Mouse (Mus musculus): ENCODE data around the gene Isy1. TPM values are rescaled to one million over a fixed set of nuclear protein-coding genes. Genes with fewer than 3 reads are reported as not detected.

The Isy1 gene
- polyA plus RNA-seq, 1 experiment: 36.4 TPM

GRCm38 (mm10) chr6:87808521-87808920, 30.1 kb downstream of the Isy1 start:
- WGBS: 55% methylated on average over 3 of the region's 3 CpGs
- no peaks in the 10 kb centered on the region for H3K27me3 ChIP-seq (ENCODE audit: control insufficient read depth, insufficient read depth, low read length)
- no peak overlapping the region for H3K27ac ChIP-seq (ENCODE audit: insufficient read depth, low read length)
- no peak for DNase-seq
- H3K4me1 ChIP-seq (ENCODE audit: control insufficient read depth, insufficient read depth, low read length): peaks cover 14% of the 10 kb centered on the region
- no peak overlapping the region for H3K4me3 ChIP-seq (replicated peaks; ENCODE audit: insufficient read depth, low read depth, low read length)
- no peak for TF ChIP-seq POLR2A (IDR thresholded peaks at IDR 0.05; ENCODE audit: borderline replicate concordance, insufficient read depth, low read length)
- no peak for TF ChIP-seq CTCF (IDR thresholded peaks at IDR 0.05; ENCODE audit: borderline replicate concordance, insufficient read depth, low read depth, low read length)

DNA sequence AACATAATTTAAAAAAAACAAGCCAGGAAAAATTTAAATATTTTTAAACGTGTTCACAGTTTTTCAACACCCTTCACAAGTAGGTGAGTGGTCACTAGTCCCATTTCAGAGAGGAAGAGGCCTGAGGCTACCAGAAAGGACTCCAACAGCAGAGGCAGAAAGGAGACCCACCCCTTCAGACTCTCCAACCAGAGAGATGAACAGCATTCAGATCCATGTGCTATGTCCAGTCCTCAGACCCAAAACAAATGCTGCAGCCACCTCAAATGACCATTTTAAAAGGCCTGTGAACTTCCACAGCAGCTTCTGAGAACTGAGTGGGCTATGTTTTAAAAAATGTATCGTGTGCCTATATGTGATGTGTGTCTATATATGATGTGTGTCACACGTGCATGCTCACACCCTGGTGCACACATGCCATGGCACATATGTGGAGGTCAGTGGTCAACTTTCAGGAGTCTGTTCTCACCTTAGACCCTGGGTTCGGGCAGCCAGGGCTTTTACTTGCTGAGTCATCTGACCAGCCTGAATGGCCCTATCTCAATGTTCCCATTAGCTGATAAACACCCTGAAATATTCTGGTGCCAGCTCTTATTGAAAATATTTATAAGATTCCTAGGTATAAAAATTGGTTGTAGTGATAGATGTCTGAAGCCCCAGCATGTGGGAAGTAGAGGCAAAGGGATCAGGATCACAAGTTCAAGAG, 30.7 kb downstream of the Isy1 start:
- TF ChIP-seq CTCF (IDR thresholded peaks at IDR 0.05; ENCODE audit: borderline replicate concordance, insufficient read depth, low read depth, low read length) (no peak), POLR2A (IDR thresholded peaks at IDR 0.05; ENCODE audit: borderline replicate concordance, insufficient read depth, low read length) (no peak)
- no peak overlapping the region for H3K27ac ChIP-seq (ENCODE audit: insufficient read depth, low read length)
- no peaks in the 10 kb centered on the region for H3K27me3 ChIP-seq (ENCODE audit: control insufficient read depth, insufficient read depth, low read length)
- no peak for DNase-seq
- WGBS: 88% methylated on average over 4 of the region's 4 CpGs
- no peak overlapping the region for H3K4me3 ChIP-seq (replicated peaks; ENCODE audit: insufficient read depth, low read depth, low read length)
- peaks cover 14% of the 10 kb centered on the region for H3K4me1 ChIP-seq (ENCODE audit: control insufficient read depth, insufficient read depth, low read length)

DNA sequence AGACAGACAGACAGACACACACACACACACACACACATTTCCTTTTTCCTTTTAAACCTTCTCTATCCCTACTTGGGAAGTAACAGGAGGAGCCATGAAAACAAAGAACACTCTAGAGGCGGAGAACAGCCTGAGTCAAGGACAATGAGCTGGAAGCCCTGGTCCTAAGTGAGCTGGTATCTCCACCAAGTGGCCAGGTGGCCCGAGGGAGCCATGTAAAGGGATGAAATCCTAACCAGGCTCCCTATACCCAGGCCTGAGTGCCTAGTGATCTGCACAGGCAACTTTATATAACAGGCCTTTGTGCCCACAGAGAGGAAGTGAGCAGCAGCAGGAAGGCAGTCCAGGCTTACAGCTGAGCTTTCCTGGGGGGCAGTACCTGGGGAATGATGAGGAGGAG, 31.7 kb downstream of the Isy1 start:
- TF ChIP-seq POLR2A (IDR thresholded peaks at IDR 0.05; ENCODE audit: borderline replicate concordance, insufficient read depth, low read length): no peak
- TF ChIP-seq CTCF (IDR thresholded peaks at IDR 0.05; ENCODE audit: borderline replicate concordance, insufficient read depth, low read depth, low read length): 0 out of 2 replicates have a peak, but pooled peaks have one; percentile 22
- 48% methylated on average over 2 of the region's 2 CpGs for WGBS
- peak in 1 of 2 experiments; percentile 42 for DNase-seq

DNA sequence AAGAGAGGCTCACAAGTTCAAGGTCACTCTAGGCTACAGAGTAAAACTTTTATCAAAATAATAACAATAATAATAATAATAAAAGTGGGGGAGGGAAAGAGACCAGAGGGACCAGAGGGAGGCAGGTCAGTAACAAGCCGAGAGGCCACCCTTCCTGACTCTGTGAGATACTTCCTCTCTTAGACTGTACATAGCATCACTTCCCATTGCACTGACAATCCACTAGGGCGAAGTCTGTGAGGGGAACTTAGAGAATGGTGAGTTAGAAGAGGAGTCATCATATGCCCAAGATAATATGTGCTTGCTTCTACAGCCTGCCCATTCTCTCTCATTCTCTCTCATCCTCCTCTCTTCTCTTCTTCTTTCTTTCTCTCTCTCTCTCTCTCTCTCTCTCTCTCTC, 32.6 kb downstream of the Isy1 start:
- no peak overlapping the region for H3K4me3 ChIP-seq (replicated peaks; ENCODE audit: insufficient read depth, low read depth, low read length)
- TF ChIP-seq CTCF (IDR thresholded peaks at IDR 0.05; ENCODE audit: borderline replicate concordance, insufficient read depth, low read depth, low read length): no peak
- TF ChIP-seq POLR2A (IDR thresholded peaks at IDR 0.05; ENCODE audit: borderline replicate concordance, insufficient read depth, low read length): no peak
- WGBS: 82% methylated on average over 2 of the region's 2 CpGs

More for the DNA sequence above, 31.7 kb downstream of the Isy1 start:
- Histone ChIP-seq H3K27ac (ENCODE audit: insufficient read depth, low read length) (no peak overlapping the region), H3K4me3 (replicated peaks; ENCODE audit: insufficient read depth, low read depth, low read length) (no peak overlapping the region), H3K4me1 (ENCODE audit: control insufficient read depth, insufficient read depth, low read length) (peaks cover 14% of the 10 kb centered on the region), H3K27me3 (ENCODE audit: control insufficient read depth, insufficient read depth, low read length) (no peaks in the 10 kb centered on the region)

GRCm38 (mm10) chr6:87805448-87805847, 33.1 kb downstream of the Isy1 start:
- H3K4me3 ChIP-seq (replicated peaks; ENCODE audit: insufficient read depth, low read depth, low read length): no peak overlapping the region
- H3K27ac ChIP-seq (ENCODE audit: insufficient read depth, low read length): no peak overlapping the region
- H3K4me1 ChIP-seq (ENCODE audit: control insufficient read depth, insufficient read depth, low read length): peaks cover 21% of the 10 kb centered on the region
- no peak for TF ChIP-seq POLR2A (IDR thresholded peaks at IDR 0.05; ENCODE audit: borderline replicate concordance, insufficient read depth, low read length)
- no peak for TF ChIP-seq CTCF (IDR thresholded peaks at IDR 0.05; ENCODE audit: borderline replicate concordance, insufficient read depth, low read depth, low read length)
- DNase-seq: no peak
- H3K27me3 ChIP-seq (ENCODE audit: control insufficient read depth, insufficient read depth, low read length): no peaks in the 10 kb centered on the region
- WGBS: 92% methylated on average over 7 of the region's 7 CpGs

More for the DNA sequence above, 32.6 kb downstream of the Isy1 start:
- Histone ChIP-seq H3K27me3 (ENCODE audit: control insufficient read depth, insufficient read depth, low read length) (no peaks in the 10 kb centered on the region), H3K27ac (ENCODE audit: insufficient read depth, low read length) (no peak overlapping the region), H3K4me1 (ENCODE audit: control insufficient read depth, insufficient read depth, low read length) (peaks cover 20% of the 10 kb centered on the region)
- DNase-seq: no peak

- H3K27ac ChIP-seq (ENCODE audit: insufficient read depth, low read length): no peak overlapping the region
These were observed 33.7 kb downstream of the Isy1 start for GRCm38 (mm10) chr6:87804886-87805285.

DNA sequence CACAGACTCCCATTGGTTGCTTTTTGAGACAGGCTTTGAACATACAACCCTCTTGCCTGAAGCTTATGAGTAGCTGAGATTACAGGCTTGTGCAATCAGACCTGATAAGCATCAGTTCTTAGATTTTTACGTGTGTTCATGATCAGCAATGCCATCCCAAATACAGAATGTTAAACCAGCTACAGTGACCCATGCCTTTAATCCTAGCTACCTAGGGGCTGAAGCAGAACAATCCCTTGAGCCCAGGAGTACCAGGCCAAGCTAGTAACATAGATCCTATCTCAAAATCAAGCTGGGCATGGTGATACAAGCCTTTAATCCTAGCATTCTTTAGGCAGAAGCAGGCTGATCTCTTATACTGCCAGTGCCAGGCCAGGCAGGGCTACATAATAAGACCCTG, 34.6 kb downstream of the Isy1 start:
- Histone ChIP-seq H3K27me3 (ENCODE audit: control insufficient read depth, insufficient read depth, low read length) (no peaks in the 10 kb centered on the region), H3K4me1 (ENCODE audit: control insufficient read depth, insufficient read depth, low read length) (peaks cover 12% of the 10 kb centered on the region; the same call in 1 of the 2 replicates), H3K4me3 (replicated peaks; ENCODE audit: insufficient read depth, low read depth, low read length) (no peak overlapping the region), H3K27ac (ENCODE audit: insufficient read depth, low read length) (no peak overlapping the region)
- TF ChIP-seq POLR2A (IDR thresholded peaks at IDR 0.05; ENCODE audit: borderline replicate concordance, insufficient read depth, low read length): no peak
- no peak for TF ChIP-seq CTCF (IDR thresholded peaks at IDR 0.05; ENCODE audit: borderline replicate concordance, insufficient read depth, low read depth, low read length)
- 87% methylated on average over 1 of the region's 1 CpGs for WGBS
- no peak for DNase-seq

More at GRCm38 (mm10) chr6:87804886-87805285, 33.7 kb downstream of the Isy1 start:
- H3K27me3 ChIP-seq (ENCODE audit: control insufficient read depth, insufficient read depth, low read length): no peaks in the 10 kb centered on the region
- 91% methylated on average over 7 of the region's 7 CpGs for WGBS
- TF ChIP-seq POLR2A (IDR thresholded peaks at IDR 0.05; ENCODE audit: borderline replicate concordance, insufficient read depth, low read length) (no peak), CTCF (IDR thresholded peaks at IDR 0.05; ENCODE audit: borderline replicate concordance, insufficient read depth, low read depth, low read length) (no peak)
- no peak for DNase-seq
- no peak overlapping the region for H3K4me3 ChIP-seq (replicated peaks; ENCODE audit: insufficient read depth, low read depth, low read length)
- H3K4me1 ChIP-seq (ENCODE audit: control insufficient read depth, insufficient read depth, low read length): peaks cover 20% of the 10 kb centered on the region

DNA sequence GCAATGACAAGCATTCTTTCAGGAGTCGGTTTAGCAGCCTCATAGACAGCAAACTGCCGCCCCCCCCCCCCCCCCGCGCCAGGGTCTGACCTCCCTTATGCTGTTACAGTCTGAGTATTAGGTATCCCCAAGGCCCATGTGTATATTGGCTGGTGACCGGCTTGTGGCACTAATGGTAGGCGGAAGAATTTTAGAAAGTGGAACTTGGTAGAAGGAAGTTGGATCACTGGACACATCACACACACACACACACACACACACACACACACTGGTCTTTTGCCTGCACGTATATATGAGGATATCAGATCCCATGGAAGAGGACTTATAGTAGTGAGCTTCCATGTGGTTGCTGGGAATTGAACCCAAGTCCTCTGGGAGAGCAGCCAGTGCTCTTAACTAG, 36.1 kb downstream of the Isy1 start:
- Histone ChIP-seq H3K4me1 (ENCODE audit: control insufficient read depth, insufficient read depth, low read length) (peaks cover 16% of the 10 kb centered on the region), H3K27me3 (ENCODE audit: control insufficient read depth, insufficient read depth, low read length) (no peaks in the 10 kb centered on the region), H3K4me3 (replicated peaks; ENCODE audit: insufficient read depth, low read depth, low read length) (no peak overlapping the region), H3K27ac (ENCODE audit: insufficient read depth, low read length) (no peak overlapping the region)
- 91% methylated on average over 7 of the region's 7 CpGs for WGBS
- no peak for DNase-seq
- TF ChIP-seq POLR2A (IDR thresholded peaks at IDR 0.05; ENCODE audit: borderline replicate concordance, insufficient read depth, low read length) (no peak), CTCF (IDR thresholded peaks at IDR 0.05; ENCODE audit: borderline replicate concordance, insufficient read depth, low read depth, low read length) (no peak)
